Mouse (Mus musculus): ENCODE results near the gene Jak1.
A peak's percentile ranks its signal among the peaks of the same experiment; 100 is the strongest.

Gene Jak1

GRCm38 (mm10) chr4:101186591-101186990 lies 78.5 kb downstream of the Jak1 start:
- DNase-seq (ENCODE audit: low spot score): no peak

DNA sequence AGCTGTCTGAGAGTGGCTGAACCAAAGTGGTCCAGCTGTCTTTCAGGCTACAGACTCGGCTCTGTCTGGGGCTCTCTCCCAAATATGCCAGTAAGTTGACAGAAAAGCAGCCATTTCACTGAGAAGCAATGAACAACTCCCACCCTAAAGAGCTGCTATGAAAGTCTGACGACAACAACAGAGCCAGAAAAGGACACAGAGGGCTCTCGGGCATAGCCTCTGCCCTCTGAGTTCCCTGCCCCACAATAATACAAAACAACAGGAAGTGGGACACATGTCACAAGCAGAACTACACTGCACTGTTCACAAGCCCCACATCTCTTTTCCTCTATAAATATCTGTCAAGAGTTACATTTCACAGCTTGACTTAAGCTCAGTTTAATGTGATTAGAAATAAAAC lies 79.9 kb downstream of the Jak1 start:
- no peak for DNase-seq (ENCODE audit: low spot score)

- no peak for DNase-seq (ENCODE audit: low spot score)
These were observed 82.5 kb downstream of the Jak1 start for GRCm38 (mm10) chr4:101182603-101183011.

GRCm38 (mm10) chr4:101180681-101181080 lies 84.4 kb downstream of the Jak1 start:
- DNase-seq (ENCODE audit: low spot score): no peak

- no peak for DNase-seq (ENCODE audit: low spot score)
These were observed 85.2 kb downstream of the Jak1 start for GRCm38 (mm10) chr4:101179836-101180235.

DNA sequence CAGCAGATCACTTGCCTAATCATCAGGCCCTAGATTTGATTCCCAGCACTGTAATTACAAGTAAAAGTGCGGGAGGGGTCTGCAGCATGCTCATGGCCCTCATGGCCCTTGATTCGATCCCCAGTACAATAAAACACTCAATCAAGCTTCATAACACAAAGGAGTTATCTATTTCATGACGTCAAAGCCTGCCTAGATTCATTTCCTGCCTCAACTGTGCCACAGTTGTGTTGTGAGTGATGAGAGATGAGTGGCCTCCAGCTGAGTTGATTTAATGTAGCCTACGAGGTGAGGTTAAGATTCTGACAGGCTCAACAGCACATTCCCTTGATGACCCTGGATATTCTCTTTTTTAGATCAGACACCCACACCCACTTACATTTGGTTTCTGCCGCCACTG lies 86.0 kb downstream of the Jak1 start:
- no peak for DNase-seq (ENCODE audit: low spot score)

GRCm38 (mm10) chr4:101177796-101178195 lies 87.3 kb downstream of the Jak1 start:
- DNase-seq (ENCODE audit: low spot score): no peak

GRCm38 (mm10) chr4:101176123-101176522 lies 89.0 kb downstream of the Jak1 start:
- peak; percentile 24 for DNase-seq (ENCODE audit: low spot score)

GRCm38 (mm10) chr4:101174916-101175625 lies 90.0 kb downstream of the Jak1 start:
- DNase-seq (ENCODE audit: low spot score): no peak

DNA sequence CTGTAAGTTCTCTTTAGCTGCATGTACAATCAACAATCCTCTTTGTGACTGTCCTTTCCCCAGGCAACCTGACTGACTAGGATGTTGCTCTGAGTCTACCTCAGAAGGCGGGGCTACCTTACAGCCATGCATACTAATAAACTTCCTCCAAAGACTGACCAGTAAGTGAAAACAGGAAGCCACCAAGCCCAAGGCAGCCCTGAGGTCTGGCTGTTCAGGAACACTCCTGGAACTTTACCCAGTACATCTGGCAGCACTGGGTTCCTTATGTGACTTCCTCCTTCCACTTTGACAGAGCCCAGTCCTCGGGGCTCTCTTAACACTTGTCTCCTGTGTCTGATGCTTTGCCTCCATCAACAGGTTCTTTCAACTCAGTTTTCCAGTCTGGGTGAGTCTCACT lies 92.3 kb downstream of the Jak1 start:
- DNase-seq (ENCODE audit: low spot score): no peak

DNA sequence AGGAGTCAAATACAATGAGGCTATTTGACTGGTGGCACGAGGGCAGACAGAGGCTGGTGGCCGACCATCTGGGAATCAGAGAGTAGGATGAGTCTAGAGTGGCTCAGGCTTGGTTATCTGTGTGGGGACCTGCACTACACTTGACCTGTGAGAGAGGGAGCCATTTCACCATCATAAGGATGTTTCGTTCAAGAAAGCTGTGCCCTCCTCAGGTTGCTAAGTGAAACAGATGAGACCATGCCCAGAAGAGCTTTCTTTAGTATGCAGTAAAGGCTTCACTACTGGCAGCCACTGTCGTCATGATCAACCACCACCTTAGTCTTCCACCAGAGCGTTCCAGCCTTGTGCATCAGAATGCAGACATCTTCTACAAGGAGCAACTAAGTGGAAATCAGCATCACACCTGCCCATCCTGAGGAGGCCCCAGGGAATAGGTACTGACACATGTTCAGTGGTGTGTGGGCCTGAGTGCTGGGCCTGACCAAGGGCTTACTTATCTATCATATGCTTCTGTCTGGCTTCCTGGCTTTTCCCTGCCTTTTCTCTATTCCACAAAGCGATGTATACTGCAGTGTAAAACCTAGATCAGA lies 96.8 kb downstream of the Jak1 start:
- no peak for DNase-seq (ENCODE audit: low spot score)

DNA sequence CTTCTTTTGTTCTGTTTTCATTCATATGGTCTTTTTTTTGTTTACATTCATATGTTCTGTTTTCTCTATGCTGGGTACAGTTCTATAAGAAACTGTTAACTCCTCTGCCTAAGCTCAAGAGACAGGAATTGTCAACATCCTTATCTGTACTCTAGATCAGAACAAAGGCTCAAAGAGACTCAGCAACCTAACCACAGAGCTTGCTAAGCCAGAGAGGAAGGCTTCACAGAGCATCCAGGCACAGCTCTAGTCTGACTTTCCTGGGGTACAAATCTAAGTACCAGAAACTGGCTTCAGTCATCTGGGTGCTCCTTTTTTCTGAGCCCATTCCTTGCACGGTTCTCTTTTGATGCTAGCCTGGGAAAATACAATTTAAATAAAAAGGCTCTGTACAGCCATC lies 97.3 kb downstream of the Jak1 start:
- no peak for DNase-seq (ENCODE audit: low spot score)

- no peak for DNase-seq (ENCODE audit: low spot score)
These were observed 99.3 kb downstream of the Jak1 start for GRCm38 (mm10) chr4:101165776-101166175.

GRCm38 (mm10) chr4:101164673-101165072 lies 100.4 kb downstream of the Jak1 start:
- DNase-seq (ENCODE audit: low spot score): no peak

DNA sequence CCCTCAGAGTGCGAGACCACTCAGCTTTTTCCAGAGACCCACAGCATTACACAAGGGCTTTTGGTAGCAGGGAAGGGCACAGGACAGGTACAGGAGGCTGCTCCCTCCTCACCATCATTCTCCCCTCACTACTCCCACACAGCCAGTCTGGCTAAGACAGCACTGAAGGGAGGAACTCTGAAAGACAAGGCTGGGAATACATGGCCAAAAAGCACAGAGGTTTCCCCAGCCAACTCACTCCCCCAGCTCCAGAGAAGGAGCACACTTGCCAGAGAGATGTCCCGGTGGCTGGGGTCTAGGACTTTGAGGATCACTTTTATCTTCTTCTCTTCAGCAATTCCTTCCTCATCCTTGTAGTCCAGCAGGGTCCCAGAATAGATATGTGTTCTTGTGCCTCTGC lies 100.9 kb downstream of the Jak1 start:
- peak; percentile 21 for DNase-seq (ENCODE audit: low spot score)

DNA sequence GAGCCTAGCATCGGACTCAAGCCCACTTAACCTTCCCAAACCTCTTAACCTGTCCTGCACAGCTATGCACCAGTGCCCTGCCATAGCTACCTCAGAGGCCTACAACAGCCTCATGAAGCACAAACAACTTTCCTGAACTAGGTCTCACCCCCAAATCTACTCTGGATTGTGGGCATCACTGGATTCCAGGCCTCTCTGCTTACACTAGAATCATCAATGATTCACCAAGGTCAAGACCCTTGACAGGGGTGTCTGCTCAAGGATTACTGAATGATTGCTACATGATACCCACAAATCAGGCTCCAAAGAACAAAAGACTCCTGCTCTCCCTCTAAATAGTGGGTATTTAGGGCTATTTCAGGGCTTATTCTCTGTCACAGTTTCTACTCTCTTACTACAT lies 104.3 kb downstream of the Jak1 start:
- no peak for DNase-seq (ENCODE audit: low spot score)

- no peak for DNase-seq (ENCODE audit: low spot score)
These were observed 105.8 kb downstream of the Jak1 start for GRCm38 (mm10) chr4:101159191-101159764.

DNA sequence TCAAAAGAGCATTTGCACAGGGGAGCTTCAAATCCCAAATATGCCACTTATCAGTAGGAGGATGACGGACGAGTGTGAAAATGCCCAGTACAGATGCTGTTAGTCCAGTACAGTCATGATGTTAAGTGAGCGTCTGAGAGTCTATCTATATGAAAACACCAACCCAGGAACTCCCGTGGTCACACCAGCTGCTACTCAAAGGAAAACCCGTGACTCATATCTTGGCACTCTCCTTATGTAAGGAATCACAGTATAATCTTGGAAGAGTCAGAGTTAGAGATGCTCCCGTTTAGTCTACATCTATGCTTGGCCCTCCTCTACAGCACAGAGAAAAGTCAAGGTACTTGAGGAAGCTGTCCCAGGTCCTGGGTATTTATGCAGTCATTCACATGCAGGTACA lies 106.8 kb downstream of the Jak1 start:
- no peak for DNase-seq (ENCODE audit: low spot score)

DNA sequence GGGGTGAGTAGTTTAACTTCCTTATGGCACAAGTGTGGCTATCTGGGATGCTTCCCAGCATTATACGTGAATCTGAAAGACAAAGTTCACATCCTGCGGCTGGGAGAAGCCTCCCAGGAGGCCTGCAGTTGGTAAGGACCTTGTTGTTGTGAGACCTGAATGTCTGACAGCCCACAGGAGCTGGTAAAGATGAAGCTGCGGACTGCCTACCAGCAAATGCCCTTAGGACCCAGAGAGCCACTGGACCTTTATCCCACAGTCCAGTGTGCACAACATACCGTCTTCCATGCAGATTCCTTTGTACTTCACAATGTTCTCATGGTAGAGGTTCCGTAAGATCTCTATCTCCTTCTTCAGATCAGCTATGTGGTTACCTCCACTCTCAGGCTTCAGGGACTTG lies 107.6 kb downstream of the Jak1 start:
- no peak for DNase-seq (ENCODE audit: low spot score)

DNA sequence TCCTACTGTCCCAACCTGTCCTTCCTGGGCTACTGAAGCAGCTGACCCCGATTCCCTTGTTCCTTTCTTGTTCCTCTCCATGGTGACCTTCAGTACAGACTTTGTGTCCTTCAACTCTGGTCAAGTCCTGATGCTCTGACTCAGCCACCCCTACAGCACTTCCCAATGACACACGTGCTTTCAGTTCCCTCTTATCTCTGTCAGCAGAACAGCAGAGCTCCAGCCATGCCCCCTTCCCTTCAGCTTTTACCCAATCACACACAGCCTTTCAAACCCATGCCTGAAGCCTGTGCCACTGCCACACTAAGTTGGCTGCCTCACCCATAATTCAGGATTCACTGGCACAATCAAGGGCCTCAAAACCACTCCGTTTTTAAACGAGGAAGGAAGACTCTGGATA lies 109.5 kb downstream of the Jak1 start:
- no peak for DNase-seq (ENCODE audit: low spot score)

DNA sequence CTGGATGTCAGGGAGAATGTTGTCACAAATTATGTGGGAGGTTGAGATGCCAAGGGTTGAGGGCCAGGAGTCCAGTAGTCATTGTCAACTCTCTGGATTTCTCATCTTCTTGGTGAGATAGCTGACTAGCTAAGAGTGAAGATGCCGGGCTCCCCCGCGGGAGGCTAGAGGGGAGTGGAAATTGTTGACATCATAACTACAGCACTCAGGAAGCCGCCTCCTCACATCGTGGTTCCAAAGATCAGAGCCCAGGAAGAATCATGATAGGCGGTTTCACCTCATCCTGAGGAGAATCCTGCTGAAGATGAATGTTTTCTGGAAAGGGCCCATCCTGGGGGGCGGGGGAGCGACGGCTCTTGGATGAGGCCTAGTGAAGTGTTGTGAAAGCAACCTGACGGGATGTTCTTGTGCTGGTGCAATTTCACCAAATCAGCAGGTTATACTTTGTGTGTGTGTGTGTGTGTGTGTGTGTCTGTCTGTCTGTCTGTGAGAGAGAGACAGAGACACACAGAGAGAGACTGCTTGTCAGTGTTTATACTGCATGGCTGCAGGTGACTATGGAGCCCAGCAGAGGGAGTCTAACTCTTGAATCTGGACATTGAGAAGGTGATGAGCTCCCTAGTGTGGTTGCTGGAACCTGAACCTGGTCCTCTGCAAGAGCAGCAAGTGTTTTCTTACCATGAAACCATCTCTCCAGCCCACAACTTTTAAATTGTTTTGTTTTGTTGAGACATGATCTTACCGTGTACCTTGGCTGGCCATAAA lies 118.0 kb downstream of the Jak1 start:
- DNase-seq (ENCODE audit: low spot score): no peak

DNA sequence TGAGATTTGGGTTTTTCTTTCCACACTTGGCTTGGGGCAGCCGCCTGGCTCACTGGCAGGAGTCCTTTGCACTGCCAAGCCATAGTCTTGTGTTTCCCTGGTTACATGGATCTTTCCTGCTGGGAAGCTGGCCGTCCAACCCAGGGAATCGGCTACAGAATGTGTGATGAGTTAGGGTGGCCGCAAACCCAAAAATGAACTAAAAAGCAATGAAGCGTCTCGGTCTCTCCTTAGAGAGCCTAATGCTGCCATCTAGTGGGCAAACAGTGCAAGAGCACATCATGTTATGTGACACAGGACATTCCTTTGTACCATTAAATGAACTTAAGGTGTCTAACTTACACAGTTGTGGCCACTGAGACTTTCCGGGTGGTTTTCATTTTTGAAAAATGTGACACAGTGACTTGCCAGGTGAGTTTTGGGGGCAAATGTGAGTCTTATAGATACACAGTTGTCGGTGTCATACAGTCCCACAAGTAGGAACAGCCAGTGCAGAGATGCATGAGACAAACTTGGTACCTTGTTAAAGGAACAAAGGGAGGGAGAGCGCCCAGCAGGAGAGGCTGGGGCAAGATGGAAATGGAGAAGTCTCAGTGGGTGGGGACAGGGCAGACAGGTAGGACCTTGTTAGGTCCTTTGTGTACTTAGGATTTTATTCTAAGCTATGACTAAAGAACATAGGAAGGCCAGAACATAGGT lies 118.9 kb downstream of the Jak1 start:
- peak; percentile 32 for DNase-seq (ENCODE audit: low spot score)
